Mouse (Mus musculus) inflammation-experienced regulatory T-cells, adult 6 months (primary cell): ENCODE data around the gene Stx7. TPM values are rescaled to one million over a fixed set of nuclear protein-coding genes. Genes with fewer than 3 reads are reported as not detected.

Experiments used
- polyA plus RNA-seq, 3 experiments: library from polyadenylated mRNA; unstranded; fragments of 100-300 nt; shearing (Covaris generic); gene quantifications; one replicate each; pipeline ENCODE4 v1.2.1; 2017

Gene Stx7
- polyA plus RNA-seq, 3 experiments from 2014 or later: 21.5 to 33.8 (median 23.1) TPM

Other genes starting within 250 kb of the Stx7 start
- not detected for gene Taar1, start 228.9 kb upstream of the Stx7 start, polyA plus RNA-seq
- not detected for gene Taar2, start 210.7 kb upstream of the Stx7 start, polyA plus RNA-seq
- gene Taar3, start 199.7 kb upstream of the Stx7 start, polyA plus RNA-seq: not detected
- gene Taar4, start 188.8 kb upstream of the Stx7 start, polyA plus RNA-seq: not detected
- not detected for gene Taar5, start 178.6 kb upstream of the Stx7 start, polyA plus RNA-seq
- not detected for gene Taar6, start 163.7 kb upstream of the Stx7 start, polyA plus RNA-seq
- gene Taar7a, start 155.8 kb upstream of the Stx7 start, polyA plus RNA-seq: not detected
- gene Taar7b, start 149.4 kb upstream of the Stx7 start, polyA plus RNA-seq: not detected
- gene Taar7d, start 122.1 kb upstream of the Stx7 start, polyA plus RNA-seq: not detected
- not detected for gene Taar7e, start 111.7 kb upstream of the Stx7 start, polyA plus RNA-seq
- gene Taar7f, start 99.8 kb upstream of the Stx7 start, polyA plus RNA-seq: not detected
- gene Taar8a, start 72.8 kb upstream of the Stx7 start, polyA plus RNA-seq: not detected
- not detected for gene Taar8b, start 57.0 kb upstream of the Stx7 start, polyA plus RNA-seq
- not detected for gene Taar8c, start 47.4 kb upstream of the Stx7 start, polyA plus RNA-seq
- gene Taar9, start 39.8 kb upstream of the Stx7 start, polyA plus RNA-seq: not detected
- gene Moxd1, start 74.2 kb downstream of the Stx7 start, polyA plus RNA-seq: not detected